Mouse (Mus musculus) liver, embryonic 12.5 days (tissue): ENCODE results near the gene Mfsd5. TPM values are rescaled to one million over a fixed set of nuclear protein-coding genes. Genes with fewer than 3 reads are reported as not detected.

Experiments
- polyA plus RNA-seq: library from polyadenylated mRNA; unstranded; fragments of >200 nt; fragmentation: Nextera tagmentation; extraction: Ambion mirVana; gene quantifications from 2 replicates; pipeline ENCODE4 v1.2.1, GENCODE M21; 2016

The Mfsd5 gene
- polyA plus RNA-seq, 1 experiment from 2014 or later: 41.6 TPM

Other genes with a start within 250 kb of the Mfsd5 start
- gene Eif4b, start 205.7 kb upstream of the Mfsd5 start, polyA plus RNA-seq: 91.7 and 91.8 TPM in 2 replicates
- 6.4 and 9.2 TPM in 2 replicates for gene Tns2, start 179.0 kb upstream of the Mfsd5 start, polyA plus RNA-seq
- gene Spryd3, start 143.2 kb upstream of the Mfsd5 start, polyA plus RNA-seq: 14.9 and 15.0 TPM in 2 replicates
- gene Igfbp6, start 135.1 kb upstream of the Mfsd5 start, polyA plus RNA-seq: 0.72 and 1.1 TPM in 2 replicates
- 28.3 and 29.8 TPM in 2 replicates for gene Soat2, start 128.9 kb upstream of the Mfsd5 start, polyA plus RNA-seq
- gene Zfp740, start 76.2 kb upstream of the Mfsd5 start, polyA plus RNA-seq: 31.2 and 32.0 TPM in 2 replicates
- gene Csad, start 74.7 kb upstream of the Mfsd5 start, polyA plus RNA-seq: 21.9 and 26.6 TPM in 2 replicates
- gene Itgb7, start 47.5 kb upstream of the Mfsd5 start, polyA plus RNA-seq: 6.4 and 8.9 TPM in 2 replicates
- gene Rarg, start 21.9 kb upstream of the Mfsd5 start, polyA plus RNA-seq: 4.4 and 4.9 TPM in 2 replicates
- gene Gm9918, start 8.9 kb upstream of the Mfsd5 start, polyA plus RNA-seq: not detected in 2 replicates
- gene Espl1, start 16.8 kb downstream of the Mfsd5 start, polyA plus RNA-seq: 38.6 and 39.4 TPM in 2 replicates
- gene Pfdn5, start 46.7 kb downstream of the Mfsd5 start, polyA plus RNA-seq: 150 and 168 TPM in 2 replicates
- 62.0 and 66.8 TPM in 2 replicates for gene Myg1, start 52.3 kb downstream of the Mfsd5 start, polyA plus RNA-seq
- gene Aaas, start 71.3 kb downstream of the Mfsd5 start, polyA plus RNA-seq: 69.7 and 74.7 TPM in 2 replicates
- 0.37 and 0.63 TPM in 2 replicates for gene Sp7, start 87.7 kb downstream of the Mfsd5 start, polyA plus RNA-seq
- gene Sp1, start 126.7 kb downstream of the Mfsd5 start, polyA plus RNA-seq: 5.1 and 5.6 TPM in 2 replicates
- 0.12 and 0.31 TPM in 2 replicates for gene Amhr2, start 165.9 kb downstream of the Mfsd5 start, polyA plus RNA-seq
- gene Prr13, start 179.6 kb downstream of the Mfsd5 start, polyA plus RNA-seq: 119 and 126 TPM in 2 replicates
- gene Pcbp2, start 191.1 kb downstream of the Mfsd5 start, polyA plus RNA-seq: 101 and 104 TPM in 2 replicates
- gene Gm10337, start 224.3 kb downstream of the Mfsd5 start, polyA plus RNA-seq: not detected in 2 replicates
- gene Map3k12, start 237.6 kb downstream of the Mfsd5 start, polyA plus RNA-seq: 4.2 and 4.5 TPM in 2 replicates
- gene Tarbp2, start 238.7 kb downstream of the Mfsd5 start, polyA plus RNA-seq: 63.5 and 66.7 TPM in 2 replicates
- gene Npff, start 245.5 kb downstream of the Mfsd5 start, polyA plus RNA-seq: 1.0 TPM in 2 replicates